Mouse (Mus musculus) liver, embryonic 14.5 days (tissue): ENCODE results near the gene Ccdc24. TPM values are rescaled to one million over a fixed set of nuclear protein-coding genes. Genes with fewer than 3 reads are reported as not detected.

ENCODE experiments used
- ATAC-seq: fragments of 200-750 bp; cut with Nextera tagmentation; 2 replicates; pipeline ENCODE4 v1.8.0; 2017; ENCODE audit warnings: moderate number of reproducible peaks, mild to moderate bottlenecking, moderate library complexity; ENCODE audit not compliant: insufficient read depth
- DNase-seq, 3 experiments: peaks; one replicate each; pipeline ENCODE4 v3.0.0-alpha.2; 2012 to 2013; ENCODE audit warnings: low read depth in 3 of 3, low spot score in 3 of 3
- H3K27ac ChIP-seq: fragments of 300-500 bp; sonication (generic); 2 replicates; pipeline ENCODE4 v1.5.1; 2014; ENCODE audit warnings: moderate library complexity, mild to moderate bottlenecking, control low read depth, inconsistent platforms
- H3K27me3 ChIP-seq: fragments of 300-500 bp; sonication (generic); 2 replicates; pipeline ENCODE4 v1.6.1; 2014; ENCODE audit warnings: mild to moderate bottlenecking, low read length, moderate library complexity; ENCODE audit not compliant: control insufficient read depth, insufficient read depth
- H3K36me3 ChIP-seq: fragments of 300-500 bp; sonication (generic); replicated peaks from 2 replicates; pipeline ENCODE4 v1.6.1; 2014; ENCODE audit warnings: low read depth; ENCODE audit not compliant: control insufficient read depth, insufficient read depth
- H3K4me1 ChIP-seq, 2 experiments: fragments of 200-500 bp in 1 of 2; fragments of 300-500 bp in 1 of 2; sonication (generic) in 1 of 2; replicated peaks; 2 replicates each; pipeline ENCODE4 v1.6.1; 2012 to 2014; ENCODE audit warnings: antibody characterized with exemption in 1 of 2, inconsistent platforms in 1 of 2, low read length in 1 of 2; ENCODE audit not compliant: control insufficient read depth in 2 of 2, insufficient read depth in 2 of 2
- H3K4me2 ChIP-seq: fragments of 300-500 bp; sonication (generic); 2 replicates; pipeline ENCODE4 v1.6.1; 2014; ENCODE audit warnings: low read depth, mild to moderate bottlenecking, control low read depth, moderate library complexity
- H3K4me3 ChIP-seq, 2 experiments: fragments of 200-500 bp in 1 of 2; fragments of 300-500 bp in 1 of 2; sonication (generic) in 1 of 2; 2 replicates each; pipeline ENCODE4 v1.5.1; 2012 to 2014; ENCODE audit warnings: low read depth in 2 of 2, low read length in 2 of 2, mild to moderate bottlenecking in 2 of 2, control low read depth in 1 of 2, inconsistent platforms in 1 of 2, moderate library complexity in 1 of 2; ENCODE audit not compliant: insufficient read depth in 1 of 2
- H3K9ac ChIP-seq: fragments of 300-500 bp; sonication (generic); replicated peaks from 2 replicates; pipeline ENCODE4 v1.6.1; 2014; ENCODE audit warnings: mild to moderate bottlenecking, control low read depth, moderate library complexity
- H3K9me3 ChIP-seq: fragments of 300-500 bp; sonication (generic); 2 replicates; pipeline ENCODE4 v1.6.1; 2016; ENCODE audit warnings: low read length, mixed read lengths; ENCODE audit not compliant: control insufficient read depth
- CTCF ChIP-seq: IDR thresholded peaks from 2 replicates; pipeline ENCODE4 v1.5.1; 2016; ENCODE audit warnings: antibody characterized with exemption, low read depth, control low read depth
- EP300 ChIP-seq: IDR thresholded peaks from 2 replicates; pipeline ENCODE4 v1.6.1; 2016; ENCODE audit warnings: antibody characterized with exemption, low read depth
- WGBS: fragments of 180-500 bp; shearing (Covaris S2); extraction: QIAGEN DNeasy Blood & Tissue Kit; methylation state at CpG from one replicate; pipeline ENCODE4 v1.1.7; 2014; ENCODE audit not compliant: insufficient replicate concordance; 5-methylcytosine and 5-hydroxymethylcytosine counted together
- polyA plus RNA-seq, 2 experiments: library from polyadenylated mRNA; depleted of rRNA in 1 of 2; stranded (reverse) in 1 of 2; unstranded in 1 of 2; fragments of >200 nt; fragmentation: Nextera tagmentation in 1 of 2; extraction: Ambion mirVana in 1 of 2; gene quantifications; 2 replicates each; pipeline versions ENCODE4 v1.2.1 to v1.2.3; 2012 to 2014

The Ccdc24 gene
- polyA plus RNA-seq, 2 experiments, result 0.57 to 0.63 TPM

DNA sequence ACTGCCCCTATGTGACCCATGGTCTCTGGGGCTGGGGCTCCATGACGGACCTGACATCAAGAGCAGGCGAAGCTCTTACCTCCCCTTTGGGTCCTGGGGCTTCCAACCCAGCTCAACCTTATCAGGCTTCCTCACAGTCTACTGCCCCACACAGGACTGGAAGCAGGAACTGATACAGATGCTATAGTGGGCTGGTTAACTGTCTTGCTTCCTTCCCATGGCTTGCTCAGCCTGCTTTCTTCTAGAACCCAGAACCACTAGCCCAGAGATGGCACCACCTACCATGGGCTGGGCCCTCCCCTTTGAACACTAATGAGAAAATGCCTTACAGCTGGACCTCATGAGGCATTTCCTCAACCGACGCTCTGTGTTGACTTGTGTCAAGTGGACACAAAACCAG lies 45.0 kb upstream of the Ccdc24 start:
- Histone ChIP-seq H3K4me1 (peaks cover 11 to 20% of the 10 kb centered on the region in 2 experiments), H3K4me2 (no peak overlapping the region)

DNA sequence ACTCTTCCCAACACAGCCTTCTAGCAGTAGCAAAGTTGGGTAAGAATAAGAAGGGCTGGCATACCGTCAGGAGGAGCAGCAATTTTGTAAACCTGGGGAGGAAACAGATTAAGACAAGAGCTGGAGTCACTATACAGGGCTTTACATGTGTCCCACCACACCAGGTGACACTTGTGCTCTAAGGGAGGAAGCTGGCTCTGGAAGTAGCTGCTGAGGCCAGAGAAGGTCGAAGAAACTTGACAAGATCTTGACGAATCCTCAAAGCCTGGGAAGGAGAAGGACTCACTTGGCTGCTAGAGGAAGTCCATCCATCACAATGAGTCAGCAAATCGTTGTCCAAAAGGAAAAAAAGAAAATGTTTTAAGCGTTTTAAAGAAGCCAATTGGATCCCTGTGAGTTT lies 44.0 kb upstream of the Ccdc24 start:
- H3K9ac ChIP-seq, result no peak overlapping the region; the same call in 1 of the 2 replicates
- H3K36me3 ChIP-seq, result peaks cover 2% of the 10 kb centered on the region; the same call in 1 of the 2 replicates
- H3K9me3 ChIP-seq, result no peaks in the 10 kb centered on the region
- no peaks in the 10 kb centered on the region for H3K27me3 ChIP-seq
- WGBS, result 22% methylated on average over 5 of the region's 5 CpGs
- ATAC-seq (no peak), DNase-seq (no peak)
- H3K27ac ChIP-seq, result peak overlapping the region; percentile 76
- TF ChIP-seq EP300 (no peak), CTCF (no peak)
- peaks cover 11 to 20% of the 10 kb centered on the region in 2 experiments for H3K4me1 ChIP-seq
- peak overlapping the region in 1 of 2 experiments; percentile 73; a peak in 2 of 4 replicates for H3K4me3 ChIP-seq
- peak overlapping the region; percentile 93 for H3K4me2 ChIP-seq

More for the DNA sequence above, 45.0 kb upstream of the Ccdc24 start:
- no peak for TF ChIP-seq EP300
- no peak for TF ChIP-seq CTCF
- H3K9ac ChIP-seq, result 0 out of 2 replicates have a peak overlapping the region, but pooled peaks have one; percentile 19
- H3K4me3 ChIP-seq, result no peak overlapping the region
- 36% methylated on average over 4 of the region's 4 CpGs for WGBS
- no peak for ATAC-seq
- no peaks in the 10 kb centered on the region for H3K27me3 ChIP-seq
- no peaks in the 10 kb centered on the region for H3K9me3 ChIP-seq
- no peak for DNase-seq
- no peak overlapping the region for H3K27ac ChIP-seq
- H3K36me3 ChIP-seq, result no peaks in the 10 kb centered on the region

DNA sequence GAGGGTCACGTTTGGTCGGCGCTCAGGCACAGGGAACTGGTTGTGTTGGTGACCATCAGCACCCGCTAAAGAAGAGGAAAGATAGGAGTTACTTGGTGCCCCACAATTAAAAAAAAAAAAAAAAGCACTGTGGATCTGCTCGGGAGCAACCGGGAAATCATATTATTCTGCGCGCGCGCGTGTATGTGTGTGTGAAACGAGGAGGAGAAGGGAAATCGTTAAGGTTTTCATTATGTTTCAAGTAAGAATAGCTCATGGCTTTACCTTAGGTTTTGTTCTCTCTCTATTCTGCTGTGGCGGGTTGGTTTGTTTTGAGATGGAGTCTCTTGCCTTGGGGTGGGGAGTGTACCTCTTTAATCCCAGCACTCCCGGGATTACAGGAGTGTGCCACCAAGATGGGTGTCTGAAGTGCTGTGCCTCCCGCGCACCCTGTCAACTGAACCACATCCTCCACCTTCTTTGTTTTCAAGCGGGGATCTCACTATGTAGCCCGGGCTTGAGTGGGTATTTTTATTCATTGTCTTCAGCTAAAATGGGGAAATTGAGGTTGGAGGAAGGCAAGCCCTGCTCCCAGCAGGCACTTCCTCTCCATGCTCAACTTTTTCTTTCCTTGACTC lies 43.2 kb upstream of the Ccdc24 start:
- ATAC-seq, result no peak
- no peak for TF ChIP-seq CTCF
- TF ChIP-seq EP300, result no peak
- Histone ChIP-seq H3K9me3 (no peaks in the 10 kb centered on the region), H3K4me1 (peaks cover 11 to 20% of the 10 kb centered on the region in 2 experiments), H3K4me3 (peak overlapping the region; percentile 73 to 90), H3K9ac (peak overlapping the region; percentile 91), H3K27ac (peak overlapping the region; percentile 76), H3K4me2 (peak overlapping the region; percentile 93), H3K27me3 (no peaks in the 10 kb centered on the region), H3K36me3 (peaks cover 6% of the 10 kb centered on the region; the same call in 1 of the 2 replicates)
- DNase-seq, result no peak
- WGBS, result under 1% methylated on average over 19 of the region's 19 CpGs

DNA sequence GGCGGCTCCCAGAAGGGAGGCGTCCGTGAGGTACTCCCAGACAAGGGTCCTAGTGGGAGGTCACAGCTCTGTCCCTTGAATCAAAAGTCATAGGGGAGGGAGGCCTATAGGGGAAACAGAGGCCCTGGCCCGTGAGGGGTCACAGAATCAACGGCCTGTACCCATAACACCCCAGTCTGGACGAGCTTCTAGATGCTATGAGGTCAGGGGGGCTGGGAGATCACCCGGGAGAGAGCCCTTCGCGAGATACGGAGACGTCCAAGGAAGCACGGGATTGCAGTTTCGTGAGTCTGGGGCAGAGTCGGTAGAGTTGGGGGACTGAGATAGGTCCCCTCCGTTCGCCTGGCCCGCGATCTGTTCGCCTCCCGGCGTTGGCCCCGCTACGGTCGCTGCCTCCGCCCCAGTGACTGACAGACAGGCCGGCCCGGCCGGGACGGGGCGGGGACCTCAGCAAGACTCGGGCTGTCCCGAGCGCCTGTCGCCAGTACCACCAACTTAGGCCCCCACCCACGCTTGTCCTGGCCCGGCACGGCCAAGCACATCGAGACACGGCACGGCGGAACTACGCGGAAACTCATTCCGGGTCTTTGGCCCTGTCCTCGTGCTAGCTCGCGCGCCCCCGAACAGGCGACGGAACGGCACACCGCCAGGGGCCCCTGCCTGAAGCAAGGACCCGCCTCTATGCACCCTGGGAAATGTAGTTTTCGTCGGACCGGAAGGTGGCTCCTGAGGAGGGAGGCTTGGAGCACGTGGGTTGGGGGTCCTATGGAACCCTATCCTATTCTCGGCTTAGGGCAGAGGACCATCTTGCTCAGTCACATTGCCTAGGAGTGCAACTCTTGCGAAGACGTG lies 42.5 kb upstream of the Ccdc24 start, which contains the start of gene Ipo13:
TSS of gene Ipo13 (minus strand) at position 409 of the 852 bp plus-strand sequence.
- peak; percentile 52 for TF ChIP-seq CTCF
- TF ChIP-seq EP300, result peak; percentile 77
- H3K27ac ChIP-seq, result peak within 1 kb of the TSS; percentile 76
- WGBS, result under 1% methylated on average over 60 of the region's 61 CpGs
- H3K36me3 ChIP-seq, result peaks cover 6% of the 10 kb centered on the region; the same call in 1 of the 2 replicates
- H3K9ac ChIP-seq, result peak within 1 kb of the TSS; percentile 91
- peak within 1 kb of the TSS; percentile 73 to 90 for H3K4me3 ChIP-seq
- H3K27me3 ChIP-seq, result no peaks in the 10 kb centered on the region
- H3K4me2 ChIP-seq, result peak within 1 kb of the TSS; percentile 93
- ATAC-seq (peak; percentile 95), DNase-seq (peak; percentile 80 to 85 (median 81))
- peaks cover 11 to 20% of the 10 kb centered on the region in 2 experiments for H3K4me1 ChIP-seq
- no peaks in the 10 kb centered on the region for H3K9me3 ChIP-seq

DNA sequence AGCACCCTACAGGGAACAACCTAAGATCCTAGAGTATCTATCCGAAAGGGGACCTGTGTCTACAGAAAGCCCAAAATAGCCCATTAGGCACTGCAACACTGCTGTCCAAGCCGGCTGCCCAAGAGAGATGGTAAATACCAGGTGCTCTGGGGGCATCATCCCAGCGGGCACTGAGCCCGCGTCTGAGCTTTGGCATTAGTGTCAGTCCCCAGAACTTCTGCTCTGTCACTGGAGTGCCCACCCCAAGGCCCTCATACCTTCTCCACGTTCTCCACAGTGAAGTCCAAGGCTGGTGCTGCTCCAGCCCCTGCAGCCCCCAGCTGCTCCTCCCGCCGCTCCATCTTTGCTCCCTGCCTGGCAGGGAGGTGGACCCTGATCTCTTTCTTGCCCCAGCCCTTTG lies 41.7 kb upstream of the Ccdc24 start:
- peak overlapping the region; percentile 93 for H3K4me2 ChIP-seq
- no peaks in the 10 kb centered on the region for H3K27me3 ChIP-seq
- ATAC-seq, result no peak
- WGBS, result 15% methylated on average over 8 of the region's 8 CpGs
- H3K4me3 ChIP-seq, result peak overlapping the region; percentile 73 to 90
- peak overlapping the region; percentile 91 for H3K9ac ChIP-seq
- no peak overlapping the region for H3K27ac ChIP-seq
- no peaks in the 10 kb centered on the region for H3K9me3 ChIP-seq
- no peak for DNase-seq
- peaks cover 11 to 20% of the 10 kb centered on the region in 2 experiments for H3K4me1 ChIP-seq
- H3K36me3 ChIP-seq, result peaks cover 6% of the 10 kb centered on the region; the same call in 1 of the 2 replicates
- TF ChIP-seq EP300, result no peak
- no peak for TF ChIP-seq CTCF
